Mouse (Mus musculus) embryonic facial prominence, embryonic 11.5 days (tissue): ENCODE results near the gene Suclg2. TPM values are rescaled to one million over a fixed set of nuclear protein-coding genes. Genes with fewer than 3 reads are reported as not detected.

Experiments used
- ATAC-seq: fragments of 200-750 bp; cut with Nextera tagmentation; replicated peaks from 2 replicates; pipeline ENCODE4 v1.8.0; 2017; ENCODE audit warnings: low read depth; ENCODE audit not compliant: insufficient number of reproducible peaks, low FRiP score, low TSS enrichment
- DNase-seq: peaks from one replicate; pipeline ENCODE4 v3.0.0-alpha.2; 2015; ENCODE audit warnings: low spot score
- H3K27ac ChIP-seq: fragments of 300-500 bp; sonication (generic); replicated peaks from 2 replicates; pipeline ENCODE4 v1.5.1; 2014; ENCODE audit warnings: mild to moderate bottlenecking, low read depth, low read length, control low read depth
- H3K27me3 ChIP-seq: fragments of 300-500 bp; sonication (generic); 2 replicates; pipeline ENCODE4 v1.6.1; 2014; ENCODE audit warnings: mild to moderate bottlenecking, low read length, moderate library complexity, mixed read lengths; ENCODE audit not compliant: control insufficient read depth, insufficient read depth
- H3K36me3 ChIP-seq: fragments of 300-500 bp; sonication (generic); replicated peaks from 2 replicates; pipeline ENCODE4 v1.6.1; 2014; ENCODE audit warnings: low read depth, mild to moderate bottlenecking, low read length, moderate library complexity, mixed read lengths; ENCODE audit not compliant: control insufficient read depth, insufficient read depth
- H3K4me1 ChIP-seq: fragments of 300-500 bp; sonication (generic); 2 replicates; pipeline ENCODE4 v1.6.1; 2014; ENCODE audit warnings: low read length, mixed read lengths; ENCODE audit not compliant: control insufficient read depth, insufficient read depth
- H3K4me2 ChIP-seq: fragments of 300-500 bp; sonication (generic); 2 replicates; pipeline ENCODE4 v1.6.1; 2014; ENCODE audit warnings: low read depth, mild to moderate bottlenecking, control low read depth, low read length, moderate library complexity
- H3K4me3 ChIP-seq: fragments of 300-500 bp; sonication (generic); 2 replicates; pipeline ENCODE4 v1.5.1; 2014; ENCODE audit warnings: low read depth, low read length, control low read depth
- H3K9ac ChIP-seq: fragments of 300-500 bp; sonication (generic); replicated peaks from 2 replicates; pipeline ENCODE4 v1.6.1; 2014; ENCODE audit warnings: mild to moderate bottlenecking, control low read depth, low read length
- H3K9me3 ChIP-seq: fragments of 300-500 bp; sonication (generic); replicated peaks from 2 replicates; pipeline ENCODE4 v1.6.1; 2016; ENCODE audit warnings: mild to moderate bottlenecking, low read length, inconsistent platforms, mixed read lengths; ENCODE audit not compliant: control insufficient read depth
- WGBS: fragments of 180-500 bp; shearing (Covaris S2); extraction: QIAGEN DNeasy Blood & Tissue Kit; methylation state at CpG from one replicate; pipeline ENCODE4 v1.1.7; 2014; 5-methylcytosine and 5-hydroxymethylcytosine counted together
- polyA plus RNA-seq: library from polyadenylated mRNA; unstranded; fragments of >200 nt; fragmentation: Nextera tagmentation; extraction: Ambion mirVana; gene quantifications from 2 replicates; pipeline ENCODE4 v1.2.1, GENCODE M21; 2014

Gene Suclg2
- polyA plus RNA-seq, 1 experiment from 2014 or later = 67.2 TPM

DNA sequence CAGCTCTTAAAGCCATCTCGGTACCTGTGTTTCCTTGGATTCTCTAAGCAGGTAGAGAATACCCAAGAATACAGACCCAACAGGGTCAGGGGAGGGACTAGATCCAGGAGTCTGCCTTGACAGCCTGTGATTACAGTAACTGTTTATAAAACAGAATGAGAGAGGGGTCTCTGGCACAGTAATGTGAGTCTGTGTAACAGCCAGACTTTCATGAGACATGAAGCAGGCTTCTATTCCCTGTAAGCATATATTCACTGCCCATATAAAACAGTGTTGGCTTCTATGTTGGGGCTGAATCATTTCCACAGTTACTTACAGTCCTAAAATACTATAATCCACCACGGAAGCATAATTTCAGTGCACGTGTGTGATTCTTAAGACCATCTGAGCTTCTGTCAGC is 19.3 kb downstream of the Suclg2 start:
- Histone ChIP-seq H3K9me3 (no peaks in the 10 kb centered on the region), H3K4me2 (no peak overlapping the region)
- 79% methylated on average over 3 of the region's 3 CpGs for WGBS

DNA sequence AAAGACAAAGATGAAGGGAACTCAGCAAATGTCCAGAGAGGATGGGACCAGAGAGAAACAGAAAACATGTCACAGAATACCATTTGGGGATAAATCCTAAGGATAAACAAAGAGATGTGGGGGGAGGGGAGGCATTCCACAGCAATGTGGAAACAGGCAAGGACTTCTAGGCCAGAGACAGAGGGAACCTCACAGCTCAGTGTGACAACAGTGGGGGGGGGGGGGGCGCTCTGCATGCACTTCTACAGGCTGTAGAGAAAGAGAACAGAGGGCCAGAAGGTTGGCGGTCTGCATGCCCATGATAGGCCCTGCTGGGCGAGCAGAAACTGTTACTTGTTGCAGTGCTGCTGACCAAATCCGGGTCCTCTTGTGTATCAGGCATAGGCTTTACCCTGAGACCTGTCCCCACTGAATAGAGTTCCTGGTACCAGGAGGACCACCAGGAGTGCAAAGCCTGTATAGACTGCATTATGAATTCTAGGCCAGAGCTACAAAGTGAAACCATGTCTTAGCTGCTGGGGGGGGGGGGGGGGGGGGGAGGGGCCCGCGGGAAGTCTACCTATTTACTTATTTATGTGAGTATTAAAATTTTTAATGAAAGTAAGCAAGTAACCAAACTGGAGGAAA is 20.0 kb downstream of the Suclg2 start:
- H3K27me3 ChIP-seq = no peaks in the 10 kb centered on the region
- no peaks in the 10 kb centered on the region for H3K36me3 ChIP-seq
- no peak overlapping the region for H3K9ac ChIP-seq
- WGBS = 32% methylated on average over 4 of the region's 6 CpGs
- H3K4me2 ChIP-seq = no peak overlapping the region
- H3K9me3 ChIP-seq = no peaks in the 10 kb centered on the region
- H3K27ac ChIP-seq = peak overlapping the region; percentile 13; the same call in 1 of the 2 replicates
- 0 out of 2 replicates have a peak, but pooled peaks have one; percentile 47 for ATAC-seq
- H3K4me1 ChIP-seq = no peaks in the 10 kb centered on the region
- peak; percentile 48 for DNase-seq
- no peak overlapping the region for H3K4me3 ChIP-seq

More for the DNA sequence above, 19.3 kb downstream of the Suclg2 start:
- Histone ChIP-seq H3K27ac (no peak overlapping the region), H3K27me3 (no peaks in the 10 kb centered on the region), H3K36me3 (no peaks in the 10 kb centered on the region), H3K4me3 (no peak overlapping the region), H3K9ac (no peak overlapping the region), H3K4me1 (no peaks in the 10 kb centered on the region)
- ATAC-seq (no peak), DNase-seq (no peak)

DNA sequence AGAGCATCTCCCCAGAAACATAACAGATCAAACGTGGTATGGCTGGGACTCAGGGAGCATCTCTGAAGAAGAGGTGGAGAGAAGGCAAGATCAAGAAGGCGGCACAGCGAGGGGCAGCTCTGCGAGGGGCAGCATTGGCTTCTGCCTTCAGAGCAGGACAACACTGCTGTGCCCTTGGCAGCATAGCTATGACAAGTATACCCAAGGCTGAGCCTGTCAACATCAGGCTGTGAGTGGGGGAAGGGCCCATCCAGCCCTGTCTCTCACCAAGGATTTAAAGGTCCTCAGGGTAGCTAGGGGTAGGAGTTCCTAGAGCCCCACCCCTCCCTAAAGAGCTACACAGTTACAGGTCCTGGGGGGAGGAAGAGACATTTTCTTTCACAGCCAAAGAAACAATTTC is 23.7 kb downstream of the Suclg2 start:
- Histone ChIP-seq H3K4me3 (no peak overlapping the region), H3K27me3 (no peaks in the 10 kb centered on the region), H3K4me2 (no peak overlapping the region), H3K27ac (no peak overlapping the region), H3K36me3 (no peaks in the 10 kb centered on the region), H3K9ac (no peak overlapping the region), H3K9me3 (no peaks in the 10 kb centered on the region), H3K4me1 (no peaks in the 10 kb centered on the region)
- DNase-seq (no peak), ATAC-seq (no peak)
- WGBS = 69% methylated on average over 4 of the region's 4 CpGs

DNA sequence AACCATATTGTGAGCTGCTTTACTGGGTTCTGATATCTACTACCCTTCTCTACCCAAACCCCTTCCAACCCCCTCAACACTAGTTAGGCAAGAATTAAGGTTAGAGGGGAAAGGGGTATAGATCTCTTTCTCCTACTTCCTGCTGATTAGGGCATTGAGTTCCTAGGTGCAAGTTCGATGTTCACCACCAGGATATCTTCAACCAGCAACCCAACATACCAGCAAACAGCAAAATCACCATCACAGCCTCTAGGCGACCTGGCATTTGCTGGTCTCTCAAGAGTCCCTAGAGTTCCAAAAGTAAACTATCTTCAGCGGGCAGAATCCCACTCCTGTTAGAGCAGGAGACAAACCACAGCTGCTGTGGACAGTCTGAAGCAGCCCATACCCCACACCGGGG is 33.4 kb downstream of the Suclg2 start:
- no peak overlapping the region for H3K9ac ChIP-seq
- no peak overlapping the region for H3K4me3 ChIP-seq
- H3K27ac ChIP-seq = no peak overlapping the region
- H3K4me2 ChIP-seq = no peak overlapping the region
- H3K27me3 ChIP-seq = no peaks in the 10 kb centered on the region
- H3K36me3 ChIP-seq = no peaks in the 10 kb centered on the region
- H3K4me1 ChIP-seq = no peaks in the 10 kb centered on the region
- WGBS = 76% methylated on average over 4 of the region's 4 CpGs
- no peaks in the 10 kb centered on the region for H3K9me3 ChIP-seq
- DNase-seq (no peak), ATAC-seq (no peak)

DNA sequence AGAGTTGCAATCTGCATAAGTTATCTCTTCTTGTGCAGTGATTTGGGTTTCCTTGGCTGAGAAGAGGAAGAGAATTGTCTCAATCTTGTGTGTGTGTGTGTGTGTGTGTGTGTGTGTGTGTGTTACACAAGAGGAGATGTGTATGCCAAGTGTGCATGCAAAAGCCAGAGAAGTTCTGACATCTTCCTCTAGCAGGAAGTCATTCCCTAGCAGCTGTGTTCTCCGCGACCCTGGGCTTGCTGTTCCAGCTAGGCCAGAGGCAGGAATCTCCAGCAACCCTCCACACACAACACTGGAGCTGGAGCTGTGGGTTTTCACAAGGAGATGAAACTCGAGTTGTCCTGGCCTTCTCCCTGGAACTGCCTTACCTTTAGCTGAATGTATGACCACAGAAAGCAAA is 38.9 kb downstream of the Suclg2 start:
- H3K4me3 ChIP-seq = no peak overlapping the region
- no peaks in the 10 kb centered on the region for H3K9me3 ChIP-seq
- H3K4me2 ChIP-seq = no peak overlapping the region
- ATAC-seq (no peak), DNase-seq (no peak)
- no peaks in the 10 kb centered on the region for H3K27me3 ChIP-seq
- H3K36me3 ChIP-seq = no peaks in the 10 kb centered on the region
- no peak overlapping the region for H3K9ac ChIP-seq
- H3K27ac ChIP-seq = no peak overlapping the region
- H3K4me1 ChIP-seq = no peaks in the 10 kb centered on the region; the same call in 1 of the 2 replicates
- 50% methylated on average over 3 of the region's 3 CpGs for WGBS

DNA sequence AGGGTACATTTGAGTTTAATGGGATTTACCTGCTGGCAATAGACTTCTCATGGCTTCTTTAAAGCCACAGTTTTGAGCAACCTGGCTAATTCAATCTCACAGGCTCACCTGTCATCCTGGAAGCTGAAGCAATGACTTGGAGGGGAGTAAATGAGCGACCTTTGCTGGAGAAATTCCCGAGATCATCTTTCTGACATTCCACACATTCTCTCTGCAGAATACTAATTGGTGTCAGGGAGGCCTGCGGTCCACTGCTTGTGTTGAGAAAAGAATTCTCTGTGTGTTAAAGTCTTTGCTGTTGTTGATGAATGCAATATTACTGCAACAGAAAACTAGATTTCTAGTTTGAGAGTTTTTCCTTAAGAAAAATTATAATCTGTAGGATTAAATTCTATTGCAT is 39.3 kb downstream of the Suclg2 start:
- Histone ChIP-seq H3K27ac (no peak overlapping the region), H3K4me1 (no peaks in the 10 kb centered on the region; the same call in 1 of the 2 replicates), H3K27me3 (no peaks in the 10 kb centered on the region), H3K36me3 (no peaks in the 10 kb centered on the region), H3K4me2 (no peak overlapping the region), H3K4me3 (no peak overlapping the region), H3K9ac (no peak overlapping the region), H3K9me3 (no peaks in the 10 kb centered on the region)
- ATAC-seq = no peak
- DNase-seq = peak; percentile 31
- WGBS = 20% methylated on average over 3 of the region's 3 CpGs

DNA sequence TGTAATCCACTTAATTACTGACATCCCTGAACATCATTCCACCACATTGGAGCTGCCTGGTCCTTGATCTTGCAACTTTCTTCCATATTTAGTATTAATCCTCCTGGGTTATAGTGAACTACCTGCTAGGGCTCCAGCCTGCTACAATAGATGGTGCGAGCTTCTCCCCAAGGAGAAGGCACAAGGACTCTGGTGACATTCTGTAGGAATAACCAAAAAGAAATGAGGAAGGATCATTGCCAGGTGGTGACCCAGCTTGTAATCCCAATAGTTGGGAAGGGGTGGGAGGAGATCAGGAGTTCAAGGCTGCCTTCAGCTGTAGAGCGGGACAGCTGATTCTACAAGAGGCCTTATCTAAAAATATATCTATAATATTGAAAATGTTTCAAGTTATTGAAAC is 41.6 kb downstream of the Suclg2 start:
- Histone ChIP-seq H3K9me3 (no peaks in the 10 kb centered on the region), H3K4me2 (no peak overlapping the region), H3K9ac (no peak overlapping the region), H3K27ac (no peak overlapping the region), H3K27me3 (no peaks in the 10 kb centered on the region), H3K36me3 (no peaks in the 10 kb centered on the region), H3K4me3 (no peak overlapping the region), H3K4me1 (no peaks in the 10 kb centered on the region; the same call in 1 of the 2 replicates)
- 87% methylated on average over 2 of the region's 2 CpGs for WGBS
- ATAC-seq = no peak
- DNase-seq = no peak

DNA sequence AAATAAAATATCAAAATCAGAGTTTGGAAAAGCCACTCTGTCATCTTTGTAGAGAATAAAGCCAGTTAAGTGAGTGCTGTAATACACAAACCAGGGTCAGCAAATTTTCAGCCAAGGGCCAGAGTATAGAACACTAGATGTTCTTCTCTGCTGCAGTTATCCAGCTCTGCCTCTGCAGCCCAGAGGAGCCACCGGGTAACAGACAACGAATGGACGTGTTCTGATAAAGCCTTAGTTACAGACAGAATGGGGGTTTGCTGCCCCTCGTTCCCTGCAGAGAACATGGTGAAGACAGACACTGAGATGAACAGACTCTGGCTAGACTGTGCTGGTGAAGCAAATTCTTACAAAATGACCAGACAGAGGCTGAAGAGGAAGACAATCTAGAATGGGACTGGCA is 42.2 kb downstream of the Suclg2 start:
- Histone ChIP-seq H3K9ac (no peak overlapping the region), H3K27me3 (no peaks in the 10 kb centered on the region), H3K4me2 (no peak overlapping the region), H3K4me1 (no peaks in the 10 kb centered on the region; the same call in 1 of the 2 replicates), H3K36me3 (no peaks in the 10 kb centered on the region), H3K9me3 (no peaks in the 10 kb centered on the region), H3K27ac (no peak overlapping the region), H3K4me3 (no peak overlapping the region)
- 48% methylated on average over 4 of the region's 4 CpGs for WGBS
- ATAC-seq (no peak), DNase-seq (no peak)
